15 mouse cellular contexts compared by ENCODE assay signal in the genomic region with DNA sequence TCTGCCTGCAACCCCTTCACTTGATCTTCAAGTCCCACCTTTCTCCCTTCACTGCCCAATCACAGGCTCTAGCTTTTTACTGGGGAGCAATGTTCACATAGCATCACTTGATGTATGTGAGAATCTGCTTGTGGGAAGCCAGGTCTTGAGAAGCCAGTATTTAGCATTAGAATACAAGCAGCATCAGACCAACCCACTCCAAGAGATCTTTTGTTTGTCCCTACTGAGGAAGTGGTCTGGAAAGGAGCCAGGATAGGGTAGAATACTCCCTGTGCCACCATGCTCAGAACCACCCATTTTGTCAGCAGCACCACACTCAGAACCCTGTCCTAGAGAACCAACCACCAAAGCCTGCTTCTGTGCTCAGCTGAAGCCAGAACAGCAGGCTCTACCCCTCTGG. TPM values are rescaled to one million over a fixed set of nuclear protein-coding genes. Genes with fewer than 3 reads are reported as not detected.
DNase-seq lines count a peak whose midpoint lies in the region; ATAC-seq lines count a peak whose summit lies in the region.
"Had no signal": no experiment of that assay in that cellular context is flagged by ENCODE, and none has a peak within 500 bp of the region (broad histone marks: within the 10 kb centered on the region; RNA-seq: fewer than 3 reads in every experiment).

No protein-coding gene starts in this region.

- H3K27ac ChIP-seq in intestine, embryonic 15.5 days = peak overlapping the region; percentile 41; the same call in 1 of the 2 replicates
- H3K27ac ChIP-seq in intestine, embryonic 16.5 days (ENCODE audit: low read length) = no peak overlapping the region
- H3K27ac ChIP-seq: heart, embryonic 13.5 days; left cerebral cortex, adult 2 months; limb, embryonic 13.5 days had no signal

- peaks cover 4% of the 10 kb centered on the region; the same call in 1 of the 2 replicates for H3K4me1 ChIP-seq in intestine, embryonic 15.5 days (replicated peaks)
- H3K4me1 ChIP-seq in intestine, embryonic 16.5 days (ENCODE audit: control insufficient read depth, insufficient read depth, low read length) = no peaks in the 10 kb centered on the region
- H3K4me1 ChIP-seq: heart, embryonic 13.5 days had no signal

- H3K4me3 ChIP-seq in intestine, embryonic 15.5 days (replicated peaks) = no peak overlapping the region
- H3K4me3 ChIP-seq in intestine, embryonic 16.5 days (ENCODE audit: low read length) = no peak overlapping the region
- H3K4me3 ChIP-seq: heart, embryonic 13.5 days; left cerebral cortex, adult 2 months; limb, embryonic 13.5 days; myocyte had no signal

- peak; percentile 71 for DNase-seq in ES-CJ7 (ENCODE audit: low read depth, low spot score)
- DNase-seq in brain, adult 2 months (ENCODE audit: low read depth, low spot score) = peak; percentile 53
- no peak for DNase-seq in layer of hippocampus, adult 8-10 months (ENCODE audit: low spot score in 2 of 2)
- DNase-seq: cerebellum, adult 8-10 months; gastrocnemius, postnatal 10 days; kidney, adult 9 months; retina, postnatal 1 day had no signal

- H3K9ac ChIP-seq in intestine, embryonic 15.5 days = no peak overlapping the region
- no peak overlapping the region for H3K9ac ChIP-seq in intestine, embryonic 16.5 days (ENCODE audit: low read depth, low read length)
- H3K9ac ChIP-seq: heart, embryonic 13.5 days; limb, embryonic 13.5 days had no signal

- no peaks in the 10 kb centered on the region for H3K9me3 ChIP-seq in intestine, embryonic 15.5 days
- no peaks in the 10 kb centered on the region for H3K9me3 ChIP-seq in intestine, embryonic 16.5 days (ENCODE audit: control insufficient read depth, low read length)
- H3K9me3 ChIP-seq: heart, embryonic 13.5 days; limb, embryonic 13.5 days had no signal

- no peak for ATAC-seq in intestine, embryonic 15.5 days
- no peak for ATAC-seq in intestine, embryonic 16.5 days
- 0 out of 2 replicates have a peak, but pooled peaks have one; percentile 23 for ATAC-seq in megakaryocyte progenitor cell, adult 5-6 weeks (replicated peaks; ENCODE audit: poor library complexity)
- ATAC-seq in activated CD4-positive, CD25-positive, alpha-beta regulatory T cell, adult 4 months = no peak

- H3K36me3 ChIP-seq in intestine, embryonic 15.5 days = no peaks in the 10 kb centered on the region
- H3K36me3 ChIP-seq in intestine, embryonic 16.5 days (ENCODE audit: control insufficient read depth, insufficient read depth, low read length) = no peaks in the 10 kb centered on the region

- H3K4me2 ChIP-seq in intestine, embryonic 15.5 days (replicated peaks) = no peak overlapping the region
- no peak overlapping the region for H3K4me2 ChIP-seq in intestine, embryonic 16.5 days (ENCODE audit: low read depth, low read length)
- H3K4me2 ChIP-seq: heart, embryonic 13.5 days; limb, embryonic 13.5 days had no signal

- H3K27me3 ChIP-seq in intestine, embryonic 15.5 days (replicated peaks) = no peaks in the 10 kb centered on the region
- H3K27me3 ChIP-seq in intestine, embryonic 16.5 days (replicated peaks; ENCODE audit: control insufficient read depth, insufficient read depth, low read length) = no peaks in the 10 kb centered on the region
- H3K27me3 ChIP-seq: heart, embryonic 13.5 days; limb, embryonic 13.5 days had no signal

RNA-seq across cellular contexts. Expression of gene Limd1, which starts 47.5 kb away (rescaled TPM):
- 51.9 and 52.3 TPM in 2 replicates for polyA plus RNA-seq in intestine, embryonic 15.5 days (2015; fragmentation: Nextera tagmentation; extraction: Ambion mirVana)
- 51.5 and 55.7 TPM in 2 replicates for polyA plus RNA-seq in intestine, embryonic 16.5 days (2015; fragmentation: Nextera tagmentation; extraction: Ambion mirVana)
- 24.2 and 24.6 TPM in 2 replicates for total RNA-seq in megakaryocyte progenitor cell, adult 5-6 weeks (2015)
- total RNA-seq in megakaryocyte progenitor cell, adult 5-6 weeks (2017) = 19.0 and 20.4 TPM in 2 replicates
- 1 to 10 TPM; 6.7 to 9.6 (median 7.6) TPM for total RNA-seq in layer of hippocampus, adult 8-10 months (2022)
- polyA plus RNA-seq in activated CD4-positive, CD25-positive, alpha-beta regulatory T cell, adult 4 months (2017; shearing (Covaris generic)) = 10 to 100 TPM; 31.3 to 38.7 TPM

Comparison
In these comparisons a context has a peak if more than half of its experiments do, and no peak if none do; other contexts are left out.
1. DNase-seq: peak in ES-CJ7 (single experiment) and brain, adult 2 months (single experiment); none in layer of hippocampus, adult 8-10 months (0 of 2).